Mouse (Mus musculus): ENCODE measurements around the gene Rbp7. TPM values are rescaled to one million over a fixed set of nuclear protein-coding genes. Genes with fewer than 3 reads are reported as not detected.
"Not testable (repeated sequence)": the region's sequence is repeated elsewhere in the genome, so short reads cannot be mapped to it uniquely, and the experiment has no call there.

Rbp7 gene
- polyA plus RNA-seq, 1 experiment from 2014 or later: 2.4 TPM

DNA sequence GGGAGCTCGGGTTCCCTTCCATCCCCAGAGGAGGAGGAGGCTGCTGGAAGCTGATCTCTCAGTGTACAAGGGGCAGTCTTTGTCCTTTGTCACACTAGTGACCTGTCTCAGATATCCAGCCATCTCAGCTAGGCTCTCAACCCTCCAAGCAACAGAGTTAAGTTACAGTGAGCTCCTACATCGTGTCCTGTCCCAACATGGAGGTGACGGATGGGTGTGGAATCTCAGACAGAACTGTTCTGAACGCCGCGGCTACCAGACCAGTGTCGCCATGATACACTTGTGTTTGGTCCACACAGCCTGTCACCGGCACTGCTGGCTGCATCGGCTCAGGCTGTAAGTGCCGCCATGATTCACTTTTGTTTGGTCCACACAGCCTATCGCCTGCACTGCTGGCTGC lies 22.3 kb upstream of the Rbp7 start, which contains the start of gene Tmem274:
TSS of gene Tmem274 (plus strand) at position 301 of the 400 bp plus-strand sequence.
- no peak for ATAC-seq (ENCODE audit: insufficient number of reproducible peaks, low FRiP score)
- no peak within 1 kb of the TSS for H3K4me2 ChIP-seq
- H3K27ac ChIP-seq (ENCODE audit: poor library complexity, severe bottlenecking): no peak within 1 kb of the TSS
- H3K9me3 ChIP-seq (replicated peaks): no peaks in the 10 kb centered on the region
- peaks cover 31% of the 10 kb centered on the region for H3K36me3 ChIP-seq
- H3K9ac ChIP-seq: no peak within 1 kb of the TSS
- no peak within 1 kb of the TSS for H3K4me3 ChIP-seq
- H3K27me3 ChIP-seq (replicated peaks): no peaks in the 10 kb centered on the region
- WGBS: 82% methylated on average over 11 of the region's 11 CpGs
- H3K4me1 ChIP-seq (replicated peaks): peaks cover 4% of the 10 kb centered on the region; the same call in 1 of the 2 replicates

DNA sequence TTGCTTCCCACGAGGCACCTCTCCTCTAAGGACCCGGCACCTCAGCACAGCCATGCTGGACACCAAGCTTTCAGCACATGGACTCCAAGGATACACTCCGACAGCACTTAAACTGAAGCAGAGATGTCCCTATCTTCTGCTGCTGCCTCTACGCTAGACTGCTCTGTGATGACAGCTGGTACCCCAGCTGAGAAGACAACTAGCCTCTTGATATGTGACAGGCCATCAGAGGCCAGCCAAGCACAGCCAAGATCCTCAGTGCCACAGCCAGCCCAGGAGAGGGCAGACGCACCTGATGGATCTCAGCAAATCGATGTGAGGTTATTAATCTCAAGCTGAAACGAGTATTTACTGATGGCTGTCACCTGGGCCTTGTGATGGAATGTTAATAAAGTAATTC lies 20.3 kb upstream of the Rbp7 start:
- WGBS: 65% methylated on average over 7 of the region's 7 CpGs
- peaks cover 10% of the 10 kb centered on the region for H3K4me1 ChIP-seq (replicated peaks)
- no peaks in the 10 kb centered on the region for H3K27me3 ChIP-seq (replicated peaks)
- H3K9me3 ChIP-seq (replicated peaks): no peaks in the 10 kb centered on the region
- no peak overlapping the region for H3K4me3 ChIP-seq
- H3K4me2 ChIP-seq: no peak overlapping the region
- no peak for ATAC-seq (ENCODE audit: insufficient number of reproducible peaks, low FRiP score)
- H3K36me3 ChIP-seq: peaks cover 35% of the 10 kb centered on the region
- H3K27ac ChIP-seq (ENCODE audit: poor library complexity, severe bottlenecking): no peak overlapping the region
- H3K9ac ChIP-seq: no peak overlapping the region

DNA sequence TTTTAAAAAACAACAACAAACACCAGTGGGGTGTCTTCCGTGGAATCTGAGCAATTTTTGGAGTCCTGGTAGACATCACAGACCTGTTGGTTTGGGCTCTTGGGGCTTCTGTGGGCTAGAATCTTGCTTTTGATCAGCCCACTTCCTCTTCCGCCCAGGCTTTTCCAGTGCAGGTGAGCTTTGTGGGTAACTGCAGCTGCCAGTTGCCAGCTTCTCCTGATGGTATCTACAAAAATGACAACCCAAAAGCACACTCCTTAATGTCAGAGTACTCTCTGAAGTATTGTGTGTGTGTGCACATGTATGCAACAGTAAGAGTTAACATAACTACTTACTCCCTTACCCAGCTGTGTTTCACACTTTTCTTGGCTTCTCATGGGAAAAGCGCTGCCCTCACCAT lies 14.8 kb upstream of the Rbp7 start:
- Histone ChIP-seq H3K27me3 (replicated peaks) (no peaks in the 10 kb centered on the region), H3K9ac (no peak overlapping the region), H3K27ac (ENCODE audit: poor library complexity, severe bottlenecking) (no peak overlapping the region), H3K4me3 (no peak overlapping the region), H3K4me1 (replicated peaks) (peaks cover 6% of the 10 kb centered on the region; the same call in 1 of the 2 replicates), H3K9me3 (replicated peaks) (no peaks in the 10 kb centered on the region), H3K36me3 (peaks cover 49% of the 10 kb centered on the region), H3K4me2 (no peak overlapping the region)
- ATAC-seq (ENCODE audit: insufficient number of reproducible peaks, low FRiP score): no peak
- 91% methylated on average over 3 of the region's 3 CpGs for WGBS

DNA sequence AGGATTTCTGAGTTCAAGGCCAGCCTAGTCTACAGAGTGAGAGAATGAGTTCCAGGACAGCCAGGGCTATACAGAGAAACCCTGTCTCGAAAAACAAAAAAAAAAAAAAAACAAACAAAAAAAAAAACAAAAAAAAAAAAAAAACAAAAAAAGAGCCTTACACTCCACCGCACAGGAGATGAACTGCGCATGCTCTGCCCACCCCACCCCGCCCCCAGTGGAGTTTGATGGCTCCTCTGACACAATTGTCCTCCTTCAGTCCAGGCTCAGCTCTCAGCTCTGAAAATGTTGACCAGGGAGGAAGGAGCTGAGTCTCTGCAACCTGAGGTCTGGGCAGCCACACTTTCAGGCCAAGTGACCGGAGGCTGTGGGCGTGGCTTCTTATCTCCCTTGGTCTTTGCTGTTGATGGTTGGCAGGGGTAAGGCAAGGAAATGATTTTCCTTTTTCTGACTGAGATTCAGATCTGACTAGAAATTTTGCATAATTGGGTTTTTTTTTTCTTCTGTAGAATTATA lies 8.7 kb upstream of the Rbp7 start:
- Histone ChIP-seq H3K27ac (ENCODE audit: poor library complexity, severe bottlenecking) (no peak overlapping the region), H3K9me3 (replicated peaks) (no peaks in the 10 kb centered on the region), H3K4me3 (no peak overlapping the region), H3K36me3 (peaks cover 9% of the 10 kb centered on the region), H3K9ac (no peak overlapping the region), H3K4me2 (no peak overlapping the region), H3K4me1 (replicated peaks) (peaks cover 15% of the 10 kb centered on the region), H3K27me3 (replicated peaks) (no peaks in the 10 kb centered on the region)
- WGBS: 60% methylated on average over 6 of the region's 6 CpGs
- no peak for ATAC-seq (ENCODE audit: insufficient number of reproducible peaks, low FRiP score)

DNA sequence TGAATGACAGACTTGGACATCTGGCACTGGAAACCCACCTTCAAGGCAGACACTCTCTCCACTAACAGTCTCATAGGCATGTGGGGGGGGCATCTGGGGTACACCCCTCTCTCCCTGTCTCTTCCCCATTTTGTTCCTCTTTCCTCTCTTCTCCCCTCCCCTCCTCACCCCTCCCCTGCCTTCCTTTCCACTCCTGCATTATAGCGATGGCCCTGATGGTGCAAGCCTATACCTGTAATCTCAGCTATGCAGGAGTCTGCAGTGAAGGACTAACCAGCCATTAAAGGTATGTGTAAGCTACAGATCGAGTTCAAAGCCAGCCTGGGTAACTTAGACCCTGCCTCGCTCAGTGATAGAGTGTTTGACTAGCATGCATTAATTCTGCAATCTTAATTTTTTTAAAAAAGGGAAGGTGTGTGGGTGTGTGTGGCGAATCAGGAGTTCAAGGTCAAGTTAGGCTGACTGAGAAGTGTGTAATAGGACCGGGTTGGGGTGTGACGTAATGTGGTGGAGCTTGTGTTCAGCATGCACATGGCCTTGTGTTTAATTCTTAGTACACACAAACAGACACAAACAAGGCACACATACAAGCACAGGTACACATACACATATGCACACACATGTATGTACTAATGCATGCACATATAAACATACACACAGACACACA lies 7.7 kb upstream of the Rbp7 start:
- Histone ChIP-seq H3K27ac (ENCODE audit: poor library complexity, severe bottlenecking) (no peak overlapping the region), H3K4me1 (replicated peaks) (peaks cover 18% of the 10 kb centered on the region), H3K27me3 (replicated peaks) (no peaks in the 10 kb centered on the region), H3K4me3 (no peak overlapping the region), H3K36me3 (peaks cover 3% of the 10 kb centered on the region), H3K9me3 (replicated peaks) (no peaks in the 10 kb centered on the region), H3K4me2 (no peak overlapping the region), H3K9ac (no peak overlapping the region)
- ATAC-seq (ENCODE audit: insufficient number of reproducible peaks, low FRiP score): no peak
- 75% methylated on average over 6 of the region's 6 CpGs for WGBS

DNA sequence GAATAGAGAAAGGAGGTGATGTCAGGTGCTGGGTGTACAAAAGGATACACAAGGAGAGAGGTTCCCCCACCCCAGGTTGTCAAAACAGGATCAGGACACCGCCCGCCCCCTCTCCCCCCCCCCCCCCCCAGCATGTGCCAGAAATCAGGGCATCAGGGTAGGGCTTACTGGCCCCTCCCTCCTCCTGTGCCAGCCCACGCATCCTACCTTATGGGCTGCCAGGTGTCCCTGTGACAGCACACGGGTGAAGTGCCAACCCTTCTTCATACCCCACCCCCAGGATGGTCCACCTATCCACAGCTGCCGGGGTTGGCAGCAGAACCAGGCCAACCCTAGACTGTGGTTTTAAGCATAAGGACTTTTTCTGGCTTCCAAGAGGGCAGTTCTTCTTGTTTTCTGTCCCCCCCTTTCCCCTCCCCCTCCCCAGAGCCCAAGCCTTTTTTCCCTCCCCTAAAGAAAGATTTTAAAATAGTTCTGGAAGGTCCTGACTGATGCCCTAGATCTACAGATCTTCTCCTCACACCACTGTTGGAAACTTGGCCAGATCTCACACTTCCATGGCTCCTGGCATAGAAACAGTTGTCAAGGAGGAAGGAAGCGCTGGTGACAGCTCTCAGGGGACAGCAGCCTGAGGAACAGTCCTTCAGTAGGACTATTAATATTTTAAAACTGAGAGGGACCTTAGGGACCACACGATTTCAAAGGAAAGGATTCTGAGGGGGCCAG lies 7.0 kb upstream of the Rbp7 start:
- no peaks in the 10 kb centered on the region for H3K9me3 ChIP-seq (replicated peaks)
- H3K9ac ChIP-seq: no peak overlapping the region
- H3K4me2 ChIP-seq: no peak overlapping the region
- WGBS: 70% methylated on average over 5 of the region's 7 CpGs
- no peak for ATAC-seq (ENCODE audit: insufficient number of reproducible peaks, low FRiP score)
- H3K27me3 ChIP-seq (replicated peaks): no peaks in the 10 kb centered on the region
- H3K4me3 ChIP-seq: no peak overlapping the region
- no peaks in the 10 kb centered on the region; the same call in 1 of the 2 replicates for H3K36me3 ChIP-seq
- peaks cover 18% of the 10 kb centered on the region for H3K4me1 ChIP-seq (replicated peaks)
- no peak overlapping the region for H3K27ac ChIP-seq (ENCODE audit: poor library complexity, severe bottlenecking)

DNA sequence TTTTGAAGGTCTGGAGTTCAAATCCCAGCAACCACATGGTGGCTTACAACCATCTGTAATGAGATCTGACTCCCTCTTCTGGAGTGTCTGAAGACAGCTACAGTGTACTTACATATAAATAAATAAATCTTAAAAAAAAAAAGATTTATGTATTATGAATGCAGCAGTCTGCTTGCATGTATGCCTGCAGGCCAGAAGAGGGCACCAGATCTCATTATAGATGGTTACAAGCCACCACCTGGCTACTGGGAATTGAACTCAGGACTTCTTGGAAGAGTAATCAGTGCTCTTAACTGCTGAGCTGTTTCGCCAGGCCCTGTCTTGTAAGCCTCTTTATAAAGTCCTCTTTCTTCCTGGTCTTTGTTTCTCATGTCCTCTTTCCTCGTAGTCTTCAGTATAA lies 5.7 kb upstream of the Rbp7 start:
- not testable (repeated sequence) for H3K36me3 ChIP-seq; H3K27ac ChIP-seq (ENCODE audit: poor library complexity, severe bottlenecking); H3K27me3 ChIP-seq (replicated peaks); H3K9me3 ChIP-seq (replicated peaks); H3K4me3 ChIP-seq; H3K4me2 ChIP-seq; H3K9ac ChIP-seq; ATAC-seq (ENCODE audit: insufficient number of reproducible peaks, low FRiP score)
- peaks cover 18% of the 10 kb centered on the region for H3K4me1 ChIP-seq (replicated peaks)
- 84% methylated on average over 2 of the region's 2 CpGs for WGBS

DNA sequence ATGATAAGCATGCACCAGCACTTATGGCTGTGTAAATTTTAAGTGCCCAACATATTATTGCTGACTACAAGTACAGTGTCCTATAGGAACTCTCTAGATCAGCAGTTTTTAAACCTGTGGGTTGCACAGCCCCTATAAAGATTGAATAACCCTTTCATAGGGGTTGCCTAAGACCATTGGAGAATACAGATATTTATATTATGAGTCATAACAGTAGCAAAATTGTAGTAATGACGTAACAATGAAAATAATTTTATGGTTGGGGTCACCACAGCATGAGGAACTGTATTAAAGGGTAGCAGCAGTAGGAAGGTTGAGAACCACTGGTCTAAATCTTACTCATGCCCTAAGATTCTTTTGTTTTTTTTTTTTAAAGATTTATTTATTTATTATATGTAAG lies 4.6 kb upstream of the Rbp7 start:
- no peaks in the 10 kb centered on the region for H3K9me3 ChIP-seq (replicated peaks)
- 78% methylated on average over 1 of the region's 1 CpGs for WGBS
- H3K27ac ChIP-seq (ENCODE audit: poor library complexity, severe bottlenecking): no peak overlapping the region

DNA sequence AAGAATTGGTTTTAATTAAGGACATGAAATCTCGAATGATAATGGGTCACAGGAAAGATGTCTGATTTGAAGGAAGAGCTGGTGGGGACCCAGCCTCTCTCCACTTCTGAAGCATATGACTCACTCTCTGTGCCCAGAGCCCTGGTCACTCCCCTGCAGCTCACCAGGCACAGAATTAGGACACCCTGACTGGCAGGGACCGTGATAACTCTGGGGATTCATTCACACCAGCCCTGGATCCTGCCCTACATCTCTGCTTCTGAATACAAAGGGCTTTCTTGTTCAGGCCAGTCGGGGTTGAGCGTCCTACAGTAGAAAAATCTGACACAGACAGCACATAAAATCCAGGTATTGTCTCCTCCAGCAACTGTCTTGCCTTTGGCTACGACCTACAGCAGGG lies 3.7 kb upstream of the Rbp7 start:
- Histone ChIP-seq H3K9me3 (replicated peaks) (no peaks in the 10 kb centered on the region), H3K4me1 (replicated peaks) (peaks cover 17% of the 10 kb centered on the region), H3K4me2 (no peak overlapping the region), H3K4me3 (no peak overlapping the region), H3K36me3 (no peaks in the 10 kb centered on the region), H3K27ac (ENCODE audit: poor library complexity, severe bottlenecking) (no peak overlapping the region), H3K9ac (no peak overlapping the region), H3K27me3 (replicated peaks) (no peaks in the 10 kb centered on the region)
- 51% methylated on average over 5 of the region's 5 CpGs for WGBS
- no peak for ATAC-seq (ENCODE audit: insufficient number of reproducible peaks, low FRiP score)

More for the DNA sequence above, 4.6 kb upstream of the Rbp7 start:
- Histone ChIP-seq H3K27me3 (replicated peaks) (no peaks in the 10 kb centered on the region), H3K4me3 (no peak overlapping the region), H3K4me2 (no peak overlapping the region), H3K9ac (no peak overlapping the region), H3K4me1 (replicated peaks) (peaks cover 18% of the 10 kb centered on the region), H3K36me3 (no peaks in the 10 kb centered on the region)
- no peak for ATAC-seq (ENCODE audit: insufficient number of reproducible peaks, low FRiP score)

DNA sequence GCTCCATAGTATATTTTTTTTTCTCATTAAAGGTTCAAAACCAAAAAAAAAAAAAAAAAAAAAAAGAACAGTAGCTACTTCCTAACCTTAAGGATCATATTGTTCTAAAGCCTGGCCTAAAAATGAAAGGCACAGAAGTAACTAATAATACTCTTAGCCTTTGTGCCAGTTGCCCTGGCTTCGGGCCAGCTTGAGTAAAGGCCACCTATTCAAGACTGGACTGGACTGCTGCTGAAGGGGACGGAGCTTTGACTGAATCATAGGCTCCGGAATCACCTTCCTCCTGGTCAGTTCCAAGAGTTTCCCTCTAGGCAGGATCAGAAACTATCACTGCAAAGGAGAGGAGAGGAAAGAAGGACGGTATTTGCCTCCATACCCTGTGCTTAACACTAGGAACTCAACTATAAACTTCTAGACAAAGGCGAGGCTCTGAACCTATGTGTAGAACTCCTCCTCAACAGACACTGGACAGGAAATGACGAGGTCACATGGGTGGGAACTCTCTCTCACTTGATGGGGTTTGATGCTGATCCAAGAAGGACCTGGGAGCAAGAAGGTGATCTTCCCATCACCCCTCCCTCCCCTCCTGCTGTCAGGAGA lies 3.2 kb upstream of the Rbp7 start:
- Histone ChIP-seq H3K4me2 (no peak overlapping the region), H3K9me3 (replicated peaks) (no peaks in the 10 kb centered on the region), H3K27ac (ENCODE audit: poor library complexity, severe bottlenecking) (no peak overlapping the region), H3K4me3 (no peak overlapping the region), H3K36me3 (no peaks in the 10 kb centered on the region), H3K4me1 (replicated peaks) (peaks cover 16% of the 10 kb centered on the region), H3K9ac (no peak overlapping the region; the same call in 1 of the 2 replicates), H3K27me3 (replicated peaks) (no peaks in the 10 kb centered on the region)
- 0 out of 2 replicates have a peak, but pooled peaks have one; percentile 15 for ATAC-seq (ENCODE audit: insufficient number of reproducible peaks, low FRiP score)
- 65% methylated on average over 6 of the region's 6 CpGs for WGBS

DNA sequence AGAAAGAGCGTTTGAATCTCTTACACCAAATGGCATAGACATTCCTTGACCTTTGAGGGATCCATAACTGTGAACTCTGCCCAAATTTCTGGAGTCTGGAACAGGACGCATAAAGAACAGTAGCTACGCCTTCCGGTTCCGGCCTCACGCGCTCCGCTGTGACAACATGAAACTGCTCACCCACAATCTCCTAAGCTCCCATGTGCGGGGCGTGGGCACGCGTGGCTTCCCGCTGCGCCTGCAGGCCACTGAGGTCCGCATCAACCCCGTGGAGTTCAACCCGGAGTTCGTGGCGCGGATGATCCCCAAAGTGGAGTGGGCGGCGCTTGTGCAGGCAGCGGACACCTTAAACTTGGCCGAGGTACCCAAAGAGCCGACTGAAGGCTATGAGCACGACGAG lies 2.4 kb upstream of the Rbp7 start:
- peaks cover 11% of the 10 kb centered on the region for H3K4me1 ChIP-seq (replicated peaks)
- H3K27ac ChIP-seq (ENCODE audit: poor library complexity, severe bottlenecking); ATAC-seq (ENCODE audit: insufficient number of reproducible peaks, low FRiP score); H3K4me2 ChIP-seq; H3K36me3 ChIP-seq; H3K9me3 ChIP-seq (replicated peaks); H3K9ac ChIP-seq; H3K4me3 ChIP-seq; H3K27me3 ChIP-seq (replicated peaks): not testable (repeated sequence)
- WGBS: 78% methylated on average over 27 of the region's 27 CpGs

All from heart, embryonic 12.5 days (tissue).